Mouse (Mus musculus) activated CD4-positive, CD25-positive, alpha-beta regulatory T cell (primary cell): Measurements from ENCODE around the gene 4930402K13Rik. TPM values are rescaled to one million over a fixed set of nuclear protein-coding genes. Genes with fewer than 3 reads are reported as not detected.

Experiments used
- polyA plus RNA-seq, 2 experiments: library from polyadenylated mRNA; unstranded; fragments of 100-300 nt; shearing (Covaris generic); gene quantifications; one replicate each; pipeline ENCODE4 v1.2.1; 2017

4930402K13Rik gene
- polyA plus RNA-seq = not detected

DNA sequence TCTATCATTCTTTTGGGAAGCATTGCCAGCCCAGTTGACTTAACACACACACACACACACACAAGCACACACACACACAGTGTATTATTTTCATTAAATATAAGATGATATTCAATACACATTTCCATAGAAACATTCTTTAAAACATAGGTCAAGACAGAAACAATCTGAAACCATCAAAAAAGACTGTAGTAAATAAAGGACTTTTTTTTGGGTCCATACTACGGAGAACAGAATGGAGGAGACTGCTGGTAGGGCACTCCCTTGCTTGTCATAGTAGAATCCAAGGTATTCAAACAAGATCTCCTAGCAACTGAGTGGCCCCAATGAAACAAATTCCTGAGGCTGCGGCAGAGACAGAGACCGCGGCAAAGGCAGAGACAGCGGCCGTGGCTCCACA, at the start of gene 4930402K13Rik:
TSS of gene 4930402K13Rik (plus strand) at position 301 of the 400 bp plus-strand sequence.

DNA sequence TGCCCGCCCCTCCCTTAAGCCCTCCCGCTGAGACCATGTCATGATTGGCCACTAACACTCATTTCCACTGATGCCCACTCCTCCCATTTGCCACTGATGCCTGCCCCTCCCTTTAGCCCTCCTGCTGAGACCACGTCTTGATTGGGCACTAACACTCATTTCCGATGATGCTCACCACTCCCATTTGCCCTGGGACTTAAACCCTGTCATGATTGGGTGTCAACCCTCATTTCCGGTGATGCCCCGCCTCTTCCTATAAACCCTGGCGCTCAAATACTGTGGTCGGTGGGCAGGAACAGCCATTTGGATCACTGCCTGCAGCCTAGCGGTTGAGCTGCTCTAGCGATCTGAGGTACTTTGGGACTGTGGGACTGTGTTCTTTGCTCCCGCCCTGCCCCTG, 41.6 kb upstream of the 4930402K13Rik start, which contains the start of gene Fthl17f:
TSS of gene Fthl17f (plus strand) at position 301 of the 400 bp plus-strand sequence.

Other genes with a start within 250 kb of the 4930402K13Rik start
- gene Gm5751, start 230.3 kb upstream of the 4930402K13Rik start, polyA plus RNA-seq = not detected
- under 1 TPM in 1 of 2 experiments, not detected in 1; 0.79 TPM for gene B630019K06Rik, start 212.2 kb upstream of the 4930402K13Rik start, polyA plus RNA-seq
- not detected for gene Fthl17b, start 141.6 kb upstream of the 4930402K13Rik start, polyA plus RNA-seq
- gene Fthl17c, start 128.0 kb upstream of the 4930402K13Rik start, polyA plus RNA-seq = not detected
- not detected for gene Fthl17d, start 117.8 kb upstream of the 4930402K13Rik start, polyA plus RNA-seq
- not detected for gene Fthl17e, start 71.1 kb upstream of the 4930402K13Rik start, polyA plus RNA-seq
- gene Fthl17f, start 41.5 kb upstream of the 4930402K13Rik start, polyA plus RNA-seq = not detected
- under 1 TPM; 0.09 to 0.24 TPM for gene Lancl3, start 95.3 kb downstream of the 4930402K13Rik start, polyA plus RNA-seq
- gene Gm14862, start 152.3 kb downstream of the 4930402K13Rik start, polyA plus RNA-seq = not detected
- gene Xk, start 168.2 kb downstream of the 4930402K13Rik start, polyA plus RNA-seq = 1 to 10 TPM in 1 of 2 experiments, under 1 TPM in 1; 0.47 to 3.9 TPM
- gene H2al1m, start 179.2 kb downstream of the 4930402K13Rik start, polyA plus RNA-seq = under 1 TPM in 1 of 2 experiments, not detected in 1; 0.74 TPM
- not detected for gene H2al1k, start 246.1 kb downstream of the 4930402K13Rik start, polyA plus RNA-seq